Mouse (Mus musculus): ENCODE data around the gene Mllt10.

- TF ChIP-seq ZNF384 (IDR thresholded peaks at IDR 0.05; ENCODE audit: low read depth, low read length) (no peak), ELF1 (IDR thresholded peaks at IDR 0.05; ENCODE audit: low read depth, low read length) (no peak)
These were observed 147.9 kb downstream of the Mllt10 start for GRCm38 (mm10) chr2:18202923-18203322.

Data from MEL (cell line).